Mouse (Mus musculus): ENCODE measurements around the gene Nenf. TPM values are rescaled to one million over a fixed set of nuclear protein-coding genes. Genes with fewer than 3 reads are reported as not detected.

Nenf gene
- polyA plus RNA-seq, 1 experiment, result 146 TPM

- Histone ChIP-seq H3K4me1 (ENCODE audit: control insufficient read depth, insufficient read depth, low read length) (no peaks in the 10 kb centered on the region), H3K36me3 (ENCODE audit: control insufficient read depth, insufficient read depth, low read length) (no peaks in the 10 kb centered on the region), H3K27me3 (replicated peaks; ENCODE audit: control insufficient read depth, insufficient read depth, low read length) (no peaks in the 10 kb centered on the region), H3K27ac (ENCODE audit: insufficient read depth, low read depth, low read length) (no peak overlapping the region), H3K4me3 (ENCODE audit: insufficient read depth, low read depth, low read length) (no peak overlapping the region)
- TF ChIP-seq CTCF (conservative IDR thresholded peaks at IDR 0.05; ENCODE audit: insufficient read depth, insufficient read length, low read depth, low read length), result no peak
- 57% methylated on average over 6 of the region's 6 CpGs for WGBS
- no peak for DNase-seq
Measured at GRCm38 (mm10) chr1:191261861-191262260, 56.1 kb downstream of the Nenf start.

DNA sequence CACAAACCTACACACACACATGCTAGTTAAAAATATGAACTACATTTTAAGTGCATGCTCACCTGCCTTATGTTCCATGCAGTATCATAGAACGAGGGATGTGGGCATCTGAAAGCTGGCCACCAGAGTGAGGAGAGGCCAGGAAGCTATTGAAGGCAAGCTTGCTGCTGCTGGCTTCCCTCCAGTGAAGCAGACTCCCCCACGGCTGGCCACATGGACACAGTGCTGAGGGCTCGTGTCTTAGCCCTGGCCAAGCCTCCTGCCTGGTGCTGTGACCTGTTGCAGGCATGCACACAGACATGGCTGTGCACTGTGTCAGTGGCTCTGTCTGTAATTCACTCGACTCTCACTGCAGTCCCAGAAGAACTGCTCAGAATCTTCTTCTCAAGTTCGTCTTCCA, 58.3 kb downstream of the Nenf start:
- Histone ChIP-seq H3K4me3 (ENCODE audit: insufficient read depth, low read depth, low read length) (no peak overlapping the region), H3K36me3 (ENCODE audit: control insufficient read depth, insufficient read depth, low read length) (no peaks in the 10 kb centered on the region), H3K27ac (ENCODE audit: insufficient read depth, low read depth, low read length) (no peak overlapping the region), H3K4me1 (ENCODE audit: control insufficient read depth, insufficient read depth, low read length) (no peaks in the 10 kb centered on the region), H3K27me3 (replicated peaks; ENCODE audit: control insufficient read depth, insufficient read depth, low read length) (no peaks in the 10 kb centered on the region)
- DNase-seq, result no peak
- WGBS, result 46% methylated on average over 5 of the region's 5 CpGs
- TF ChIP-seq POLR2A (IDR thresholded peaks at IDR 0.05; ENCODE audit: low read depth, low read length) (no peak), CTCF (conservative IDR thresholded peaks at IDR 0.05; ENCODE audit: insufficient read depth, insufficient read length, low read depth, low read length) (no peak)

- DNase-seq, result peak; percentile 36
- Histone ChIP-seq H3K27me3 (replicated peaks; ENCODE audit: control insufficient read depth, insufficient read depth, low read length) (no peaks in the 10 kb centered on the region), H3K4me3 (ENCODE audit: insufficient read depth, low read depth, low read length) (no peak overlapping the region), H3K4me1 (ENCODE audit: control insufficient read depth, insufficient read depth, low read length) (no peaks in the 10 kb centered on the region), H3K36me3 (ENCODE audit: control insufficient read depth, insufficient read depth, low read length) (no peaks in the 10 kb centered on the region), H3K27ac (ENCODE audit: insufficient read depth, low read depth, low read length) (no peak overlapping the region)
- TF ChIP-seq CTCF (conservative IDR thresholded peaks at IDR 0.05; ENCODE audit: insufficient read depth, insufficient read length, low read depth, low read length), result no peak
- no peak for TF ChIP-seq POLR2A (IDR thresholded peaks at IDR 0.05; ENCODE audit: low read depth, low read length)
- 37% methylated on average over 7 of the region's 7 CpGs for WGBS
Measured at GRCm38 (mm10) chr1:191259121-191259520, 58.9 kb downstream of the Nenf start.

DNA sequence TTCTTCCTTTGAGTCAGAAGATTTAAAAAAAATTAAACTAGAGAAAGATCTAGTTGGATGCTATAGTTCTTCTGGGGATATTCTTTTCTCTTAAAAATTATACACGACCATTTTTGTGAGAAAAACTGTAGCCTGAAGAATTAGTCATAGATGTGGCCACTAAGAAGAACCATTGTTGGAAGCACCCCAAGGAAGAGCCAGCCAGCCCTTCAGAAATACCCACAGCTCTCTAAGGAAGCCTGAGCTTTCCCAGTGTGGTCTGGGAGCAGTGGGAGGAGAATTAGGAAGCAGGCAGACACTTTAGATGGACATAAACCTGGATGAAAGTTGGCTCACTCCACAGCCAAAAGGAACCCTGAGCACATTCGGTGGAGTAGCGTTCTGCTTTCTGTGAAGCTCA, 59.5 kb downstream of the Nenf start:
- WGBS, result 52% methylated on average over 3 of the region's 3 CpGs

DNA sequence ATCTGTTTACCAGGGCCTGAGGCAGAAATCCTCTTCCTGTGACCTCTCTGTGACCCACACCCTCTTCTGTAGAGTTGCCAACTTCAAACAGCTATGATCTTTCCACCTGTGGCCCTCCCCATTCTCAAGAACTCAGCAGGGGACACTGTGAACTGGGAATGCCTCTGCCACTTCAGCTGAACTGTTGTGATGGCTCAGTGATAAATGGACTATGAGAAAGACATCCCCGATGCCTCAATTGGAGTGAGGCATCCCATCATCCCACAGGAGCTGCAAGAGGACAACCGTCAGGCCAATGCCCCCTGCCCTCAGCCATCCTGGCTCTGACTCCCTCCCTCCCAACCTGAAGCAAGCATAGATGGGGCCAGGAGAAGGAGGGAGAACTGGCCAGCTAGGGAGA, 60.0 kb downstream of the Nenf start:
- no peak overlapping the region for H3K4me3 ChIP-seq (ENCODE audit: insufficient read depth, low read depth, low read length)
- no peak for TF ChIP-seq CTCF (conservative IDR thresholded peaks at IDR 0.05; ENCODE audit: insufficient read depth, insufficient read length, low read depth, low read length)
- no peak for TF ChIP-seq POLR2A (IDR thresholded peaks at IDR 0.05; ENCODE audit: low read depth, low read length)
- no peak for DNase-seq
- H3K27ac ChIP-seq (ENCODE audit: insufficient read depth, low read depth, low read length), result no peak overlapping the region
- no peaks in the 10 kb centered on the region for H3K4me1 ChIP-seq (ENCODE audit: control insufficient read depth, insufficient read depth, low read length)
- H3K27me3 ChIP-seq (replicated peaks; ENCODE audit: control insufficient read depth, insufficient read depth, low read length), result no peaks in the 10 kb centered on the region
- 55% methylated on average over 2 of the region's 2 CpGs for WGBS
- H3K36me3 ChIP-seq (ENCODE audit: control insufficient read depth, insufficient read depth, low read length), result no peaks in the 10 kb centered on the region

More for the DNA sequence above, 59.5 kb downstream of the Nenf start:
- TF ChIP-seq POLR2A (IDR thresholded peaks at IDR 0.05; ENCODE audit: low read depth, low read length) (no peak), CTCF (conservative IDR thresholded peaks at IDR 0.05; ENCODE audit: insufficient read depth, insufficient read length, low read depth, low read length) (no peak)
- H3K27me3 ChIP-seq (replicated peaks; ENCODE audit: control insufficient read depth, insufficient read depth, low read length), result no peaks in the 10 kb centered on the region
- DNase-seq, result no peak
- H3K4me3 ChIP-seq (ENCODE audit: insufficient read depth, low read depth, low read length), result no peak overlapping the region
- H3K4me1 ChIP-seq (ENCODE audit: control insufficient read depth, insufficient read depth, low read length), result no peaks in the 10 kb centered on the region
- H3K27ac ChIP-seq (ENCODE audit: insufficient read depth, low read depth, low read length), result no peak overlapping the region
- no peaks in the 10 kb centered on the region for H3K36me3 ChIP-seq (ENCODE audit: control insufficient read depth, insufficient read depth, low read length)

DNA sequence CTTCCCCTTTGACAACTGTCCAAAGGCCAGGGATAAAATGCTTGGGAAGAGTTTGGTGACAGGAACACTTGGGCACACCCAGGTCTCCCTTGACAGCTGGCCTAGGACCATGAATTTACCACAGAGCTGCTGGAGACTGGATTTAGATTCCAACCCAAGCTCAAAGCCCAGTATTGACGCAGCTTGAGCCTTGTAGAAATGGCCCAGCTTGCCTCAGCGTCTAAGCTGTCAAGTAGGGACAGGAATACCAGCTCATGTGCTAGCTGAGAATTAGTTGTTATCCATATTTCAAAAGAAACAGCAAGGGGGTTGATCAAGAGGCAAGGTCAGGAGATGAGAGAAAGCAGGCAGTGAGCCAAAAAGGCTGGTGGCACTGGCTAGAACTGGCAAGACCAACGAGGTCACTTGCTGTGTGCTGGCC, 60.6 kb downstream of the Nenf start:
- no peak overlapping the region for H3K4me3 ChIP-seq (ENCODE audit: insufficient read depth, low read depth, low read length)
- H3K36me3 ChIP-seq (ENCODE audit: control insufficient read depth, insufficient read depth, low read length), result no peaks in the 10 kb centered on the region
- no peak for TF ChIP-seq POLR2A (IDR thresholded peaks at IDR 0.05; ENCODE audit: low read depth, low read length)
- no peak for TF ChIP-seq CTCF (conservative IDR thresholded peaks at IDR 0.05; ENCODE audit: insufficient read depth, insufficient read length, low read depth, low read length)
- no peak for DNase-seq
- H3K4me1 ChIP-seq (ENCODE audit: control insufficient read depth, insufficient read depth, low read length), result no peaks in the 10 kb centered on the region
- H3K27ac ChIP-seq (ENCODE audit: insufficient read depth, low read depth, low read length), result no peak overlapping the region
- no peaks in the 10 kb centered on the region for H3K27me3 ChIP-seq (replicated peaks; ENCODE audit: control insufficient read depth, insufficient read depth, low read length)
- WGBS, result 66% methylated on average over 3 of the region's 3 CpGs

Other genes with a start within 250 kb of the Nenf start
- gene Batf3, start 220.3 kb downstream of the Nenf start, polyA plus RNA-seq (2012; rRNA removed), result 4.1 and 4.9 TPM in 2 replicates
- not detected in 2 replicates for gene Fam71a, start 153.4 kb downstream of the Nenf start, polyA plus RNA-seq (2012; rRNA removed)
- gene Atf3, start 100.2 kb downstream of the Nenf start, polyA plus RNA-seq (2012; rRNA removed), result 1.2 and 1.5 TPM in 2 replicates
- 22.1 and 22.2 TPM in 2 replicates for gene Tmem206, start 7.7 kb upstream of the Nenf start, polyA plus RNA-seq (2012; rRNA removed)
- 69.6 and 73.2 TPM in 2 replicates for gene Ppp2r5a, start 85.1 kb upstream of the Nenf start, polyA plus RNA-seq (2012; rRNA removed)

Data from kidney, adult 2 months (tissue).